Mouse (Mus musculus) adrenal gland, postnatal 4 days (tissue): ENCODE results near the gene Ogn. TPM values are rescaled to one million over a fixed set of nuclear protein-coding genes. Genes with fewer than 3 reads are reported as not detected.
"Not testable (repeated sequence)": the region's sequence is repeated elsewhere in the genome, so short reads cannot be mapped to it uniquely, and the experiment has no call there.

Experiments used
- DNase-seq, 2 experiments: peaks; one replicate each; pipeline ENCODE4 v3.0.0; 2021 to 2022; ENCODE audit warnings: low spot score in 2 of 2, mixed read lengths in 2 of 2
- long read RNA-seq, 2 experiments: library from polyadenylated mRNA; stranded (forward); transcript quantifications; one replicate each; pipeline ENCODE4 v2.0.0; 2021
- total RNA-seq, 2 experiments: library from RNA; stranded (reverse); gene quantifications; 2 replicates each; pipeline ENCODE4 v1.2.3; 2021

Ogn gene
- 10 to 100 TPM; 54.9 to 57.2 TPM for total RNA-seq
- long read RNA-seq, experiment 1, transcript Ogn-201 (7 exons, 2,566 nt) = major isoform, 6 of 10 reads
- long read RNA-seq, experiment 1, partial matches to known transcripts = 4 of 10 reads
- long read RNA-seq, experiment 1, other reads (novel, unspliced or antisense) = 0 of 10 reads
- long read RNA-seq, experiment 2, transcript Ogn-201 (7 exons, 2,566 nt) = major isoform, 7 of 23 reads
- long read RNA-seq, experiment 2, partial matches to known transcripts = 15 of 23 reads
- long read RNA-seq, experiment 2, other reads (novel, unspliced or antisense) = 1 of 23 reads

- DNase-seq = no peak
Measured at GRCm38 (mm10) chr13:49607714-49608113, at the start of gene Ogn. Gene Ogn (plus strand): TSS chr13:49608046.

GRCm38 (mm10) chr13:49559185-49559584, 48.7 kb upstream of the Ogn start:
- DNase-seq = peak in 1 of 2 experiments; percentile 10

GRCm38 (mm10) chr13:49560886-49561285, 47.0 kb upstream of the Ogn start:
- no peak for DNase-seq

- no peak for DNase-seq
Measured at GRCm38 (mm10) chr13:49564347-49564746, 43.5 kb upstream of the Ogn start.

GRCm38 (mm10) chr13:49570371-49570770, 37.5 kb upstream of the Ogn start:
- DNase-seq = no peak

GRCm38 (mm10) chr13:49571418-49571817, 36.4 kb upstream of the Ogn start:
- no peak for DNase-seq

GRCm38 (mm10) chr13:49581541-49582530, 26.0 kb upstream of the Ogn start, which contains the start of gene Omd:
Gene Omd (plus strand): TSS chr13:49582462.
- no peak for DNase-seq

GRCm38 (mm10) chr13:49583859-49584258, 24.0 kb upstream of the Ogn start:
- no peak for DNase-seq

GRCm38 (mm10) chr13:49584307-49585005, 23.4 kb upstream of the Ogn start:
- DNase-seq = no peak

GRCm38 (mm10) chr13:49586062-49586461, 21.8 kb upstream of the Ogn start:
- DNase-seq = no peak

- not testable (repeated sequence) for DNase-seq
Measured at GRCm38 (mm10) chr13:49602541-49602940, 5.3 kb upstream of the Ogn start.

- no peak for DNase-seq
Measured at GRCm38 (mm10) chr13:49603603-49604002, 4.2 kb upstream of the Ogn start.

GRCm38 (mm10) chr13:49608589-49609322, 910 bp downstream of the Ogn start:
- DNase-seq = no peak

- DNase-seq = no peak
Measured at GRCm38 (mm10) chr13:49617021-49617420, 9.2 kb downstream of the Ogn start.

GRCm38 (mm10) chr13:49618365-49618764, 10.5 kb downstream of the Ogn start:
- DNase-seq = no peak

GRCm38 (mm10) chr13:49623216-49623615, 15.4 kb downstream of the Ogn start:
- no peak for DNase-seq

GRCm38 (mm10) chr13:49628167-49628566, 20.3 kb downstream of the Ogn start:
- DNase-seq = no peak

- no peak for DNase-seq
Measured at GRCm38 (mm10) chr13:49629076-49629475, 21.2 kb downstream of the Ogn start.

- DNase-seq = no peak
Measured at GRCm38 (mm10) chr13:49639965-49640364, 32.1 kb downstream of the Ogn start.

GRCm38 (mm10) chr13:49642650-49643049, 34.8 kb downstream of the Ogn start:
- DNase-seq = no peak
